Mouse (Mus musculus) lung, postnatal 0 days (tissue): Measurements from ENCODE around the gene Taf1. TPM values are rescaled to one million over a fixed set of nuclear protein-coding genes. Genes with fewer than 3 reads are reported as not detected.

ENCODE experiments used
- ATAC-seq: fragments of 200-750 bp; cut with Nextera tagmentation; 2 replicates; pipeline ENCODE4 v1.8.0; 2017; ENCODE audit warnings: moderate library complexity
- DNase-seq: peaks from one replicate; pipeline ENCODE4 v3.0.0-alpha.2; 2016; ENCODE audit warnings: low spot score
- H3K27ac ChIP-seq: fragments of 300-500 bp; sonication (generic); 2 replicates; pipeline ENCODE4 v1.5.1; 2014; ENCODE audit warnings: antibody characterized with exemption, mild to moderate bottlenecking, low read length, mixed read lengths
- H3K27me3 ChIP-seq: fragments of 300-500 bp; sonication (generic); replicated peaks from 2 replicates; pipeline ENCODE4 v1.6.1; 2014; ENCODE audit warnings: low read length, mixed read lengths; ENCODE audit not compliant: insufficient read depth
- H3K36me3 ChIP-seq: fragments of 300-500 bp; sonication (generic); 2 replicates; pipeline ENCODE4 v1.6.1; 2014; ENCODE audit warnings: low read length, mixed read lengths; ENCODE audit not compliant: insufficient read depth
- H3K4me1 ChIP-seq: fragments of 300-500 bp; sonication (generic); 2 replicates; pipeline ENCODE4 v1.6.1; 2014; ENCODE audit warnings: antibody characterized with exemption, low read depth, low read length, mixed read lengths; ENCODE audit not compliant: insufficient read depth
- H3K4me2 ChIP-seq: fragments of 300-500 bp; sonication (generic); replicated peaks from 2 replicates; pipeline ENCODE4 v1.6.1; 2014; ENCODE audit warnings: low read depth, mild to moderate bottlenecking, low read length, moderate library complexity, mixed read lengths
- H3K4me3 ChIP-seq: fragments of 300-500 bp; sonication (generic); 2 replicates; pipeline ENCODE4 v1.5.1; 2014; ENCODE audit warnings: low read depth, low read length
- H3K9ac ChIP-seq: fragments of 300-500 bp; sonication (generic); replicated peaks from 2 replicates; pipeline ENCODE4 v1.6.1; 2014; ENCODE audit warnings: low read depth, mild to moderate bottlenecking
- H3K9me3 ChIP-seq: fragments of 300-500 bp; sonication (generic); 2 replicates; pipeline ENCODE4 v1.6.1; 2016; ENCODE audit warnings: low read length, mixed read lengths
- CTCF ChIP-seq: IDR thresholded peaks from 2 replicates; pipeline ENCODE4 v1.5.1; 2016; ENCODE audit warnings: antibody characterized with exemption, mild to moderate bottlenecking
- EP300 ChIP-seq: IDR thresholded peaks from 2 replicates; pipeline ENCODE4 v1.6.1; 2016; ENCODE audit warnings: antibody characterized with exemption, mild to moderate bottlenecking, control low read depth
- WGBS: fragments of 180-500 bp; shearing (Covaris S2); extraction: QIAGEN DNeasy Blood & Tissue Kit; methylation state at CpG from one replicate; pipeline ENCODE4 v1.1.7; 2014; 5-methylcytosine and 5-hydroxymethylcytosine counted together
- polyA plus RNA-seq: library from polyadenylated mRNA; unstranded; fragments of >200 nt; fragmentation: Nextera tagmentation; extraction: Ambion mirVana; gene quantifications from 2 replicates; pipeline ENCODE4 v1.2.1, GENCODE M21; 2015

Taf1 gene
- polyA plus RNA-seq, 1 experiment from 2014 or later: 4.0 TPM

DNA sequence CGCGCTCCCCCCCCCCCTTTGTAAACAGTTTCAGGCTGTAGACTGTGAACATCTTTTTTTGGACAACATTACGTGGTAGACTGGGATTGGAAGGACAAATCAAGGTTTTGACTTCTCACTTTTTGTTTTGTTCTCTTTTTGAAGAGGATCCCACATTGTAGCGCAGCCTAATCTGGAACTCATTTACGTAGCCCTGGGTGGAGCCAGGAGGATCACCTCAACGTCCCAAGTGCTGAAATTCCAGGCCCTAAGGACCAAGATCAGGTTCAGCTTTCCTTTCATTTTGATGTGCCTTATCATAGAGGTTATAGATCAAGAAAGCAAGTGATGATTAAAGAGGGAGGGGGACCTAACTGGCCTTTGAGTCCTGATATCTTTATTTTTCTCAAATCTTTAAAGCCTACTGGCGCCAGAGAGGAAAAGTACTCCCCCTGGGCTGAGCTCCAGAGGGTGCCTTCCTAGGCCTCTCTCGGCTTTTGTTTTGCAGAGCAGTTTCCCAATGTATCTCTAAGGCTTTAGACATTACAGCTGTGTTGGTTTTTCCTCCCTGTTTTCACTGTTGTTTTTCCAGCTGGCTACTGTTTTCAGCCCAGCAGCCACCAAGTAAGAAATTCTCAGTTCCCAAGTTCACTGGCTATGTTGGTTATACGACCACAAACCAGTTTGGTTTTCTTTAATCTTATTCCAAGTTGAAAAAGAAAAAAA lies 104.4 kb downstream of the Taf1 start:
- Histone ChIP-seq H3K27ac (no peak overlapping the region), H3K9ac (no peak overlapping the region), H3K9me3 (no peaks in the 10 kb centered on the region), H3K36me3 (no peaks in the 10 kb centered on the region), H3K4me2 (no peak overlapping the region), H3K27me3 (no peaks in the 10 kb centered on the region), H3K4me3 (no peak overlapping the region), H3K4me1 (no peaks in the 10 kb centered on the region)
- no peak for DNase-seq
- TF ChIP-seq EP300 (no peak), CTCF (no peak)
- 38% methylated on average over 8 of the region's 9 CpGs for WGBS
- ATAC-seq: no peak

DNA sequence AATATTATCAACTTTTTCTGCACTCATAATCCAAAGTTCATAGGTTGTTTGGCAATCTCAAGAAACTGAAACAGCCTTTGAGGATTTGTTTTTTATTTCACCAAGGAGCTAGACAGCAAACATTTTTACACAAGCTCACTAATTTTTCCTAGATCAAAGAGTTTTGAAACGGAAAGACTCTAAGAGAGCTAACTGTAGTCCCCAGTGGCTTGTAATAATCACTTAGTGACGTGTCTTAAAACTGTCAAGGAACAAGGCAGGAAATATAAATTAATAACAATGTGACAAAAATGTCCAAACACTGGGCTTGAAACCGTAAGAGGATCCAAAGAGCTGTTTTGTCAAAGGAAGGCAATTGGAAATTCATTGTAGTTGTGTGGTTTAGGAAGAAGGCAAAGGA lies 106.3 kb downstream of the Taf1 start:
- Histone ChIP-seq H3K27ac (peak overlapping the region; percentile 66), H3K27me3 (no peaks in the 10 kb centered on the region), H3K36me3 (no peaks in the 10 kb centered on the region), H3K4me2 (peak overlapping the region; percentile 52), H3K4me1 (no peaks in the 10 kb centered on the region), H3K9me3 (no peaks in the 10 kb centered on the region), H3K4me3 (no peak overlapping the region), H3K9ac (no peak overlapping the region)
- WGBS: 22% methylated on average over 3 of the region's 3 CpGs
- ATAC-seq (no peak), DNase-seq (peak; percentile 27)
- TF ChIP-seq EP300 (no peak), CTCF (no peak)

GRCm38 (mm10) chrX:101639306-101639705 lies 106.8 kb downstream of the Taf1 start:
- H3K4me2 ChIP-seq: peak overlapping the region; percentile 52
- WGBS: 10% methylated on average over 13 of the region's 13 CpGs
- no peak overlapping the region for H3K9ac ChIP-seq
- H3K4me3 ChIP-seq: peak overlapping the region; percentile 63
- DNase-seq (no peak), ATAC-seq (no peak)
- H3K27me3 ChIP-seq: no peaks in the 10 kb centered on the region
- TF ChIP-seq EP300 (no peak), CTCF (no peak)
- no peaks in the 10 kb centered on the region for H3K36me3 ChIP-seq
- no peaks in the 10 kb centered on the region for H3K9me3 ChIP-seq
- no peaks in the 10 kb centered on the region for H3K4me1 ChIP-seq
- peak overlapping the region; percentile 66 for H3K27ac ChIP-seq

- TF ChIP-seq CTCF (no peak), EP300 (peak; percentile 71; the same call in 1 of the 2 replicates)
- peak; percentile 97 for DNase-seq
- WGBS: 10% methylated on average over 24 of the region's 24 CpGs
- Histone ChIP-seq H3K4me1 (no peaks in the 10 kb centered on the region), H3K9ac (peak within 1 kb of the TSS; percentile 76), H3K4me3 (peak within 1 kb of the TSS; percentile 63), H3K27ac (peak within 1 kb of the TSS; percentile 73), H3K4me2 (peak within 1 kb of the TSS; percentile 52), H3K9me3 (no peaks in the 10 kb centered on the region), H3K27me3 (no peaks in the 10 kb centered on the region), H3K36me3 (no peaks in the 10 kb centered on the region)
- peak; percentile 98 for ATAC-seq
These were observed 107.2 kb downstream of the Taf1 start, which contains the start of gene Ogt for GRCm38 (mm10) chrX:101639741-101640166. TSS of gene Ogt (plus strand) at chrX:101640060.

GRCm38 (mm10) chrX:101640194-101641160 lies 107.9 kb downstream of the Taf1 start:
- Histone ChIP-seq H3K27me3 (no peaks in the 10 kb centered on the region), H3K4me2 (peak overlapping the region; percentile 48), H3K9me3 (no peaks in the 10 kb centered on the region), H3K4me3 (peak overlapping the region; percentile 63), H3K36me3 (no peaks in the 10 kb centered on the region), H3K4me1 (no peaks in the 10 kb centered on the region; the same call in 1 of the 2 replicates), H3K9ac (peak overlapping the region; percentile 76), H3K27ac (peak overlapping the region; percentile 73)
- no peak for TF ChIP-seq CTCF
- no peak; the same call in 1 of the 2 replicates for TF ChIP-seq EP300
- ATAC-seq (peak; percentile 23), DNase-seq (peak; percentile 16)
- WGBS: 11% methylated on average over 44 of the region's 45 CpGs

DNA sequence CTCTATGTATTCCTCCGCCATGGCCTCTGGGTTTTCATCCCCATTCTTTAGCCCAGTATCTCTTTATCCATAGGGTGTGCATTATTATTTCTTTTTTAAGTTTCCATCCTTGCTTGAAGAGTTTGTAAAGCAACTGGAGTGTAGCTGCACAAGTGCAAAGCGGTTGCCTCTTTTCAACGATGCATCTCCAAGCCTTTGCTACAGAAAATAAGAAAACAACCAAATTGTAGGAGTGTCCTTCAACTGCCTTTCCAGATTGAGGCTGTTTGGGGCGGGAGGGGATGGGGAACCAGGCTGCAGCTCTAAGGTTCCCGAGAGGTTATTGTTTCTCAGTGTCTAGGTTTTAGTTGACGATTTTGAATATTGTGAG lies 108.6 kb downstream of the Taf1 start:
- Histone ChIP-seq H3K9me3 (no peaks in the 10 kb centered on the region), H3K4me3 (peak overlapping the region; percentile 63), H3K27me3 (no peaks in the 10 kb centered on the region), H3K4me2 (peak overlapping the region; percentile 48), H3K36me3 (no peaks in the 10 kb centered on the region), H3K27ac (no peak overlapping the region), H3K4me1 (no peaks in the 10 kb centered on the region; the same call in 1 of the 2 replicates), H3K9ac (peak overlapping the region; percentile 76)
- WGBS: 4% methylated on average over 6 of the region's 6 CpGs
- no peak for TF ChIP-seq EP300
- no peak for TF ChIP-seq CTCF
- DNase-seq: no peak
- ATAC-seq: no peak
